Mouse (Mus musculus) G1E (cell line): ENCODE results near the gene Ciao2b. TPM values are rescaled to one million over a fixed set of nuclear protein-coding genes. Genes with fewer than 3 reads are reported as not detected.
A peak's percentile ranks its signal among the peaks of the same experiment; 100 is the strongest.

ENCODE experiments used
- ATAC-seq: 2 replicates; pipeline ENCODE4 v1.8.0; 2016; ENCODE audit warnings: mild to moderate bottlenecking; ENCODE audit not compliant: insufficient number of reproducible peaks, poor library complexity, low FRiP score, severe bottlenecking; ENCODE audit errors: extremely low read depth
- DNase-seq: peaks from one replicate; pipeline ENCODE4 v3.0.0; 2012; ENCODE audit warnings: low spot score
- H3K27me3 ChIP-seq: 2 replicates; pipeline ENCODE4 v1.6.1; 2012; ENCODE audit warnings: mild to moderate bottlenecking, low read length, inconsistent platforms; ENCODE audit not compliant: insufficient read depth
- H3K36me3 ChIP-seq: replicated peaks from 2 replicates; pipeline ENCODE3; 2012; ENCODE audit warnings: mild to moderate bottlenecking, inconsistent platforms
- H3K4me1 ChIP-seq: 2 replicates; pipeline ENCODE4 v1.6.1; 2012; ENCODE audit warnings: low read depth, low read length, inconsistent platforms, mixed read lengths; ENCODE audit not compliant: insufficient read depth
- H3K4me3 ChIP-seq: 2 replicates; pipeline ENCODE4 v1.5.1; 2012; ENCODE audit warnings: low read depth, mild to moderate bottlenecking, inconsistent platforms, low read length, moderate library complexity, mixed read lengths
- H3K9me3 ChIP-seq: replicated peaks from 2 replicates; pipeline ENCODE4 v1.6.1; 2012; ENCODE audit warnings: inconsistent platforms
- CTCF ChIP-seq: IDR thresholded peaks from 2 replicates; pipeline ENCODE4 v1.5.1; 2012; ENCODE audit warnings: low read depth, low read length, inconsistent platforms, mixed read lengths
- GATA1 ChIP-seq: IDR thresholded peaks from 2 replicates; pipeline ENCODE4 v1.6.1; 2012; ENCODE audit warnings: borderline replicate concordance, low read length, inconsistent platforms, mixed read lengths
- GATA2 ChIP-seq: IDR thresholded peaks from 2 replicates; pipeline ENCODE4 v1.6.1; 2012; ENCODE audit warnings: low read depth, low read length, inconsistent platforms, borderline replicate concordance
- POLR2AphosphoS5 ChIP-seq: IDR thresholded peaks from 2 replicates; pipeline ENCODE4 v1.6.1; 2012; ENCODE audit warnings: low read depth, low read length, inconsistent platforms; ENCODE audit not compliant: insufficient replicate concordance
- TAL1 ChIP-seq: conservative IDR thresholded peaks from 2 replicates; pipeline ENCODE4 v1.6.1; 2012; ENCODE audit warnings: low read depth, low read length, inconsistent platforms, mixed read lengths
- polyA plus RNA-seq: library from polyadenylated mRNA; stranded (reverse); fragments of >175 nt; gene quantifications from 2 replicates; pipeline ENCODE4 v1.2.3, GENCODE M21; 2012
- total RNA-seq, 2 experiments: library from RNA; stranded (forward) in 1 of 2; stranded (reverse) in 1 of 2; fragments of 200-1000 nt in 1 of 2; fragments of >200 nt in 1 of 2; fragmentation: Nextera tagmentation in 1 of 2; gene quantifications; 2 replicates each; pipeline ENCODE4 v1.2.3; 2014 to 2017

Ciao2b gene
- total and polyA plus RNA-seq, 3 experiments, result 20.3 to 75.3 (median 44.4) TPM

DNA sequence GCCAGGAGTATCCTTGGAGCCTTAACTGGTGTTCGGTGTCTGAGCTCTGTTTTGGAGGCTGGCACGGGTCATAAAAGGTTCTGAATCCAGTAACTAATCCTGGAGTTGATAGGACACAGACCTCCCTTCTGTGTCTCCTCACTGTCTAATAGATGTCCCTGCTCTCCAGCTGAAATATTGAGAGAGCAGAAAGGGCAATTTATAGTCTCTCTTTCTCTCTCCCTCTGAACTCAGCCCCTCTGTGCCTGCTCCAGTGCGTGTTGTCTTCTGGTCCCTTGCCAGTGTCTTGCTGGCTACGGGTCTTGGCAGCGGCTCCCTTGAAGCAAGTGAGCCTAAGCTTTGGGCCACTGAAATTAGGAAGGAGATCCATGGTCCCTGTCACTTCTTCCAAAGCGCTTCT is 44.1 kb downstream of the Ciao2b start:
- no peak for TF ChIP-seq GATA2
- no peak for TF ChIP-seq CTCF
- no peak for TF ChIP-seq GATA1
- no peak for TF ChIP-seq POLR2AphosphoS5
- TF ChIP-seq TAL1, result no peak
- Histone ChIP-seq H3K27me3 (peaks cover 7% of the 10 kb centered on the region), H3K9me3 (no peaks in the 10 kb centered on the region), H3K36me3 (peaks cover 63% of the 10 kb centered on the region), H3K4me1 (peaks cover 54% of the 10 kb centered on the region), H3K4me3 (no peak overlapping the region)
- ATAC-seq, result no peak
- no peak for DNase-seq

DNA sequence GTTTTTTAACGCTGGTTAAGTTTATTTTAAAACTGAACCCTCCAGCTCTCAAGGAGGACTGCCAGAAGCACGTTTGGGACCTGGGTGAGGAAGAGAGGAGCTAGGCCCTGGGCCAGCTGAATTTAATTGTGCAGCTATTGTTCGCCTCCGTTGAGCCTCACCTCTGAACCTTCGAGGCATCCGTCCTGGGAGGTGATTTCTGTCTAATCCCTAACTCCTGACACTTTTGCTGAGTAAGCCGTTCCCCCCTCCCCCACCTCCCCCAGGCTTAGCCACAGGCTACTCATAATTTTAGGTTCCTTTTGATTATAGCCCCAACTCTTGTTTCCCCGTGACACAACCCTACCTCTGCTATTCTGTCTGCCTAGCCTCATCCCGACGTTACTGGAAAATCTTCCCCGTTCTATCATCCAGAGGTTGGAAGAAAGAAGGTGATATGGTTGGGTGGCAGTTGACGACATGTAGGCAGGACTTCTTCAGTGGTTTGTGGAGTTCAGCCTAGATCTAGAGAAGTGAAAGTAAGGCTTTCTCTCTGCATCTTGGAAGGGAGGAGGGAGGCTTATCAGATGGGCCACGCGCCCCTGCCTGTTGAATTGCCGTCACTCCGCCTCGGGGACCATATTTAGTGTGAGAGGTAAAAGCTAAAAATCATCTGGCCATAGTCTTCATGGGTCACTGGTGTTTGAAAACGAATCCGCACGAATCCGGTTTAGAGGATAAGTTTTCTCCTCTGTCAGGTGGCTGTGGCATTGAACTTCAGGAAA is 45.8 kb downstream of the Ciao2b start:
- Histone ChIP-seq H3K4me1 (peaks cover 59% of the 10 kb centered on the region), H3K36me3 (peaks cover 66% of the 10 kb centered on the region), H3K4me3 (peak overlapping the region; percentile 59; the same call in 1 of the 2 replicates), H3K27me3 (no peaks in the 10 kb centered on the region), H3K9me3 (no peaks in the 10 kb centered on the region)
- peak; percentile 16; the same call in 1 of the 2 replicates for ATAC-seq
- TF ChIP-seq GATA2 (no peak), POLR2AphosphoS5 (no peak), CTCF (no peak), GATA1 (no peak)
- DNase-seq, result peak; percentile 64

DNA sequence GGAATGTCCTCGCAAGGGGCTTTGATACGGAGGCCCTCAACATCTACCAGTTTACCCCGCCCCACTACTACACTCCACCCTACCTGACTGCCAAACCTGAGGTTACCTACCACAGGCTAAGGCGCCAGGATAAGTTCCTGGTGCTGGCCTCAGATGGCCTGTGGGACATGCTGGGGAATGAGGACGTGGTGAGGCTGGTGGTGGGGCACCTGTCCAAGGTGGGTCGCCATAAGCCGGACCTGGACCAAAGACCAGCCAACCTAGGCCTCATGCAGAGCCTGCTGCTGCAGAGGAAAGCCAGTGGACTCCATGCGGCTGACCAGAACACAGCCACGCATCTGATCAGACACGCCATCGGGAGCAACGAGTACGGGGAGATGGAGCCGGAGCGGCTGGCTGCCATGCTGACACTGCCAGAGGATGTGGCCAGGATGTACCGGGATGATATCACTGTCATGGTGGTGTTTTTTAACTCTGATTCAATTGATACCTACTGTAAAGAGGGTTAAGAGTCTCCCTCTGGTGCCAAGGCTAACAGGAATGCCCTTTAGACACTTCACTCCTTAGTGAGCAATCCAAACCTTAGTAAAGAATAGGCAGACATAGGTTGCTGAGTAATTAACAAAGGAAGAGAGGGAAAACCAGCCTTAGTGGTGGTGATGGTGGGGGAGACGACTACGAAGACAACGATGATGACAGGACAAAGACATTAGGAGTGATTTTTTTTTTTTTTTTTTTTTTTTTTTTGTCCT is 47.0 kb downstream of the Ciao2b start:
- no peaks in the 10 kb centered on the region for H3K9me3 ChIP-seq
- DNase-seq, result no peak
- TF ChIP-seq CTCF (no peak), POLR2AphosphoS5 (no peak), GATA2 (no peak), GATA1 (no peak), TAL1 (no peak)
- H3K4me3 ChIP-seq, result peak overlapping the region; percentile 48; the same call in 1 of the 2 replicates
- H3K4me1 ChIP-seq, result peaks cover 71% of the 10 kb centered on the region
- no peak for ATAC-seq
- H3K27me3 ChIP-seq, result no peaks in the 10 kb centered on the region
- H3K36me3 ChIP-seq, result peaks cover 66% of the 10 kb centered on the region

DNA sequence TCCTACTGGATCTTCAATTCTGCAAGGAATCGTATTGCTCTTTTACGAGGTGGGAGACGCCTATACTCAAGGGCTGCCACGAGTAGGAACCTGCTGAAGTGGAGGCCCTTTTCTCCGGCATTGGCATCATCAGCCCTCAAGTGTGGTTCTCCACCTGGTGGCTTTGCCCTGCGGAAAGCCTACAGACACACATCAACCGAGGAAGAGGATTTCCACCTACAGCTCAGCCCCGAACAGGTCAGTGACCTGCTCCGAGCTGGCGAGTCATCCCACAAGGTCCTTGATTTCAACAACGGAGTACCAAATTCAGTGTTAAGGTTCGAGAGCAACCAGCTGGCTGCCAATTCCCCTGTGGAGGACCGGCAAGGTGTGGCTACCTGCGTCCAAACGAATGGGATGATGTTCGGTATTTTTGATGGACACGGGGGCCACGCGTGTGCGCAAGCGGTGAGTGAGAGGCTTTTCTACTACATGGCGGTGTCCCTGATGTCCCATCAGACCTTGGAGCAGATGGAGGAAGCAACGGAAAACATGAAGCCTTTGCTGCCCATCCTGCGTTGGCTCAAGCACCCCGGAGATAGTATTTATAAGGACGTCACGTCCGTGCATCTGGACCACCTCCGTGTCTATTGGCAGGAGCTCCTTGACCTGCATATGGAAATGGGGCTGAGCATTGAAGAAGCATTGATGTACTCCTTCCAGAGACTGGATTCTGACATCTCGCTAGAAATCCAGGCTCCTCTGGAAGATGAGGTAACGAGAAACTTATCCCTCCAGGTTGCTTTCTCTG is 48.0 kb downstream of the Ciao2b start:
- Histone ChIP-seq H3K9me3 (no peaks in the 10 kb centered on the region), H3K4me1 (peaks cover 72% of the 10 kb centered on the region), H3K27me3 (no peaks in the 10 kb centered on the region), H3K36me3 (peaks cover 59% of the 10 kb centered on the region), H3K4me3 (no peak overlapping the region)
- DNase-seq (no peak), ATAC-seq (no peak)
- TF ChIP-seq POLR2AphosphoS5 (no peak), CTCF (no peak), TAL1 (no peak), GATA1 (no peak), GATA2 (no peak)

DNA sequence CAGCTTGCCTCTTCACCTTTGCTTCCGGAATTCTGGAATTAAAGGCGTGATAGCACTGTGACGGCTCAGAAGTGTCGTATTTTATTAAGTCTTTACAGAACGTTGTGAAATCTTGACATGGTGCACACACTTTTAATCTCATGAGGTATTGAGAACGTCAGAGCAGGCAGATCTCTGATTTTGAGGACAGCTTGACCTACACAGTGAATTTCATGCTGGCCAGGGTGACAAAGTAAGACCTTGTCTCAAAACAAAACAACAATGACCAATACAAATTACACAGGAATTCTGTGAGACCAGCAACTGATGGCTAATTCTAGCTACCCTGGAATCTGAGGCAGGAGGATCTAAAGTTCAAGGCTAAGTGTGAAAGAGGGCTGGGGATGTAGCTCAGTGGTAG is 49.2 kb downstream of the Ciao2b start:
- DNase-seq, result no peak
- Histone ChIP-seq H3K9me3 (no peaks in the 10 kb centered on the region), H3K36me3 (peaks cover 48% of the 10 kb centered on the region), H3K27me3 (no peaks in the 10 kb centered on the region), H3K4me1 (peaks cover 67% of the 10 kb centered on the region), H3K4me3 (peak overlapping the region; percentile 84; the same call in 1 of the 2 replicates)
- ATAC-seq, result no peak
- TF ChIP-seq GATA1, result no peak
- no peak for TF ChIP-seq TAL1
- no peak for TF ChIP-seq CTCF
- no peak for TF ChIP-seq POLR2AphosphoS5
- TF ChIP-seq GATA2, result no peak

DNA sequence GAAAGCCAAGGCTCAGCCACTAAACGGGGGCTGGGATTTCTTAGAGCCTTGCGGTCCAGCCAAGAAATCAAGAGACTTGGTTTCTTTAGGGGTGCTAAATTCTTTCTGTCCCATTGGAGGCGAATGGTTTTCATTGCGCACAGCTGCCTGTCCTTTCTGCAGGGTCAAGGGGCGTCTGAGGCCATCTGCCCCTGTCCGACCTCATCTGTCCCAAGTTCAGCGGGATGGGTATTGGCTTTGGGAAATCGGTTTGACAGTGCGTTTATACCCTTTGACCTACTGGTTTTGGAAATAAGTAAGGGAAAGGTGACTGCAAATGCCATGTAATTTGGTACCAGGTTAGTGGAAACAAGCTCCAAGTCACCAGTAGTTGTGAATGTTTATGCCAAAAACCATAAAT is 49.9 kb downstream of the Ciao2b start:
- H3K4me1 ChIP-seq, result peaks cover 64% of the 10 kb centered on the region

More for the DNA sequence above, 49.9 kb downstream of the Ciao2b start:
- Histone ChIP-seq H3K27me3 (no peaks in the 10 kb centered on the region), H3K4me3 (peak overlapping the region; percentile 84), H3K9me3 (no peaks in the 10 kb centered on the region), H3K36me3 (peaks cover 42% of the 10 kb centered on the region)
- ATAC-seq, result no peak
- TF ChIP-seq CTCF, result no peak
- no peak for DNase-seq
